Mouse (Mus musculus): ENCODE results near the gene Dbh. TPM values are rescaled to one million over a fixed set of nuclear protein-coding genes. Genes with fewer than 3 reads are reported as not detected.

The Dbh gene
- total and polyA plus RNA-seq, 3 experiments, result not detected

GRCm38 (mm10) chr2:27154466-27155185 is 10.4 kb upstream of the Dbh start:
- Histone ChIP-seq H3K27ac (ENCODE audit: control insufficient read depth, low read depth, low read length) (no peak overlapping the region), H3K9me3 (replicated peaks; ENCODE audit: insufficient read depth, low read length) (no peaks in the 10 kb centered on the region), H3K36me3 (ENCODE audit: control insufficient read depth in 1 of 2, insufficient read depth in 2 of 2, low read length in 2 of 2) (no peaks in the 10 kb centered on the region), H3K4me3 (ENCODE audit: control insufficient read depth in 1 of 2, insufficient read depth in 1 of 2, low read depth in 2 of 2, low read length in 2 of 2) (no peak overlapping the region), H3K4me1 (ENCODE audit: control insufficient read depth in 1 of 2, insufficient read depth in 2 of 2, low read length in 2 of 2) (no peaks in the 10 kb centered on the region), H3K9ac (ENCODE audit: control insufficient read depth, low read depth, low read length, poor library complexity, severe bottlenecking) (no peak overlapping the region), H3K27me3 (ENCODE audit: control insufficient read depth in 1 of 2, insufficient read depth in 2 of 2, low read length in 2 of 2) (peaks cover 0 to 1% of the 10 kb centered on the region in 2 experiments; a peak in 1 of 4 replicates), H3K79me2 (ENCODE audit: control insufficient read depth, insufficient read depth, low read length, poor library complexity) (no peaks in the 10 kb centered on the region)
- TF ChIP-seq USF1 (IDR thresholded peaks at IDR 0.05; ENCODE audit: low read depth, low read length), result no peak
- TF ChIP-seq CHD2 (IDR thresholded peaks at IDR 0.05; ENCODE audit: low read length), result no peak
- TF ChIP-seq POLR2A (IDR thresholded peaks at IDR 0.05; ENCODE audit: control insufficient read depth in 1 of 2, insufficient read depth in 1 of 2, low read depth in 1 of 2, low read length in 2 of 2, poor library complexity in 1 of 2), result no peak
- no peak for TF ChIP-seq KAT2A (conservative IDR thresholded peaks at IDR 0.05; ENCODE audit: low read depth, low read length)
- no peak for TF ChIP-seq E2F4 (IDR thresholded peaks at IDR 0.05; ENCODE audit: borderline replicate concordance, low read depth, low read length)
- TF ChIP-seq EP300 (IDR thresholded peaks at IDR 0.05; ENCODE audit: low read depth in 1 of 2, low read length in 2 of 2), result no peak
- no peak for TF ChIP-seq SMC3 (IDR thresholded peaks at IDR 0.05; ENCODE audit: low read depth, low read length)
- no peak for TF ChIP-seq GATA1 (IDR thresholded peaks at IDR 0.05; ENCODE audit: low read depth, low read length)
- TF ChIP-seq CHD1 (IDR thresholded peaks at IDR 0.05; ENCODE audit: low read depth, low read length), result no peak
- no peak for TF ChIP-seq ELF1 (IDR thresholded peaks at IDR 0.05; ENCODE audit: low read depth, low read length)
- TF ChIP-seq USF2 (IDR thresholded peaks at IDR 0.05; ENCODE audit: borderline replicate concordance in 1 of 2, insufficient read depth in 1 of 2, low read depth in 1 of 2, low read length in 2 of 2), result no peak
- no peak for TF ChIP-seq SIN3A (IDR thresholded peaks at IDR 0.05; ENCODE audit: low read length)
- no peak for TF ChIP-seq POLR2AphosphoS2 (IDR thresholded peaks at IDR 0.05; ENCODE audit: low read length)
- no peak for TF ChIP-seq NELFE (IDR thresholded peaks at IDR 0.05; ENCODE audit: low read depth, low read length)
- no peak for TF ChIP-seq MAFK (IDR thresholded peaks at IDR 0.05; ENCODE audit: borderline replicate concordance, low read depth, low read length)
- no peak for TF ChIP-seq RAD21 (IDR thresholded peaks at IDR 0.05; ENCODE audit: low read depth, low read length)
- no peak for TF ChIP-seq ZKSCAN1 (IDR thresholded peaks at IDR 0.05; ENCODE audit: low read depth, low read length)
- no peak for DNase-seq (ENCODE audit: low read depth, low spot score)

- peaks cover 0 to 1% of the 10 kb centered on the region in 2 experiments; a peak in 2 of 4 replicates for H3K27me3 ChIP-seq (ENCODE audit: control insufficient read depth in 1 of 2, insufficient read depth in 2 of 2, low read length in 2 of 2)
- no peak overlapping the region for H3K9ac ChIP-seq (ENCODE audit: control insufficient read depth, low read depth, low read length, poor library complexity, severe bottlenecking)
Measured at GRCm38 (mm10) chr2:27156596-27156995, 8.4 kb upstream of the Dbh start.

More at GRCm38 (mm10) chr2:27156596-27156995, 8.4 kb upstream of the Dbh start:
- H3K4me1 ChIP-seq (ENCODE audit: control insufficient read depth in 1 of 2, insufficient read depth in 2 of 2, low read length in 2 of 2), result no peaks in the 10 kb centered on the region
- H3K36me3 ChIP-seq (ENCODE audit: control insufficient read depth in 1 of 2, insufficient read depth in 2 of 2, low read length in 2 of 2), result no peaks in the 10 kb centered on the region
- H3K27ac ChIP-seq (ENCODE audit: control insufficient read depth, low read depth, low read length), result no peak overlapping the region
- H3K4me3 ChIP-seq (ENCODE audit: control insufficient read depth in 1 of 2, insufficient read depth in 1 of 2, low read depth in 2 of 2, low read length in 2 of 2), result no peak overlapping the region
- no peaks in the 10 kb centered on the region for H3K79me2 ChIP-seq (ENCODE audit: control insufficient read depth, insufficient read depth, low read length, poor library complexity)
- no peak for TF ChIP-seq MYB (IDR thresholded peaks at IDR 0.05; ENCODE audit: low read depth, low read length)
- TF ChIP-seq GATA1 (IDR thresholded peaks at IDR 0.05; ENCODE audit: low read depth, low read length), result no peak
- TF ChIP-seq SMC3 (IDR thresholded peaks at IDR 0.05; ENCODE audit: low read depth, low read length), result no peak
- TF ChIP-seq E2F4 (IDR thresholded peaks at IDR 0.05; ENCODE audit: borderline replicate concordance, low read depth, low read length), result no peak
- no peak for TF ChIP-seq KAT2A (conservative IDR thresholded peaks at IDR 0.05; ENCODE audit: low read depth, low read length)
- DNase-seq (ENCODE audit: low read depth, low spot score), result no peak
- H3K9me3 ChIP-seq (replicated peaks; ENCODE audit: insufficient read depth, low read length), result no peaks in the 10 kb centered on the region

Measured in MEL (cell line).